Mouse (Mus musculus) MEL (cell line): Measurements from ENCODE around the gene Kif3a.

Experiments
- CTCF ChIP-seq, 3 experiments: IDR thresholded peaks in 2 of 3; conservative IDR thresholded peaks in 1 of 3; 2 replicates each; pipeline ENCODE4 v1.5.1; 2011 to 2012; ENCODE audit warnings: low read length in 3 of 3, low read depth in 2 of 3, mild to moderate bottlenecking in 2 of 3, improper control_type of control experiment in 1 of 3, inconsistent platforms in 1 of 3, mixed read lengths in 1 of 3, moderate library complexity in 1 of 3; ENCODE audit not compliant: control insufficient read depth in 1 of 3, insufficient read depth in 1 of 3, poor library complexity in 1 of 3, severe bottlenecking in 1 of 3
- EP300 ChIP-seq, 2 experiments: IDR thresholded peaks; 2 replicates each; pipeline ENCODE4 v1.6.1; 2011; ENCODE audit warnings: improper control_type of control experiment in 2 of 2, low read length in 2 of 2, low read depth in 1 of 2, mild to moderate bottlenecking in 1 of 2
- MAX ChIP-seq: IDR thresholded peaks from 2 replicates; pipeline ENCODE4 v1.6.1; 2011; ENCODE audit warnings: low read length, improper control_type of control experiment
- MAZ ChIP-seq: IDR thresholded peaks from 2 replicates; pipeline ENCODE4 v1.6.1; 2012; ENCODE audit warnings: low read depth, mild to moderate bottlenecking, inconsistent platforms, low read length, improper control_type of control experiment
- POLR2A ChIP-seq, 2 experiments: IDR thresholded peaks; 2 replicates each; pipeline ENCODE4 v1.6.1; 2011 to 2012; ENCODE audit warnings: low read length in 2 of 2, mild to moderate bottlenecking in 2 of 2, control low read depth in 1 of 2, improper control_type of control experiment in 1 of 2, low read depth in 1 of 2, moderate library complexity in 1 of 2; ENCODE audit not compliant: control insufficient read depth in 1 of 2, insufficient read depth in 1 of 2, poor library complexity in 1 of 2
- SIN3A ChIP-seq: IDR thresholded peaks from 2 replicates; pipeline ENCODE4 v1.6.1; 2012; ENCODE audit warnings: low read length, improper control_type of control experiment, inconsistent platforms
- TCF12 ChIP-seq: IDR thresholded peaks from 2 replicates; pipeline ENCODE4 v1.6.1; 2014; ENCODE audit warnings: low read depth, mild to moderate bottlenecking, inconsistent platforms, low read length, improper control_type of control experiment, moderate library complexity
- ZC3H11A ChIP-seq: IDR thresholded peaks from 2 replicates; pipeline ENCODE4 v1.6.1; 2012; ENCODE audit warnings: low read depth, mild to moderate bottlenecking, inconsistent platforms, low read length, improper control_type of control experiment
- ZMIZ1 ChIP-seq: IDR thresholded peaks from 2 replicates; pipeline ENCODE4 v1.6.1; 2012; ENCODE audit warnings: low read depth, mild to moderate bottlenecking, inconsistent platforms, low read length, improper control_type of control experiment, moderate library complexity

DNA sequence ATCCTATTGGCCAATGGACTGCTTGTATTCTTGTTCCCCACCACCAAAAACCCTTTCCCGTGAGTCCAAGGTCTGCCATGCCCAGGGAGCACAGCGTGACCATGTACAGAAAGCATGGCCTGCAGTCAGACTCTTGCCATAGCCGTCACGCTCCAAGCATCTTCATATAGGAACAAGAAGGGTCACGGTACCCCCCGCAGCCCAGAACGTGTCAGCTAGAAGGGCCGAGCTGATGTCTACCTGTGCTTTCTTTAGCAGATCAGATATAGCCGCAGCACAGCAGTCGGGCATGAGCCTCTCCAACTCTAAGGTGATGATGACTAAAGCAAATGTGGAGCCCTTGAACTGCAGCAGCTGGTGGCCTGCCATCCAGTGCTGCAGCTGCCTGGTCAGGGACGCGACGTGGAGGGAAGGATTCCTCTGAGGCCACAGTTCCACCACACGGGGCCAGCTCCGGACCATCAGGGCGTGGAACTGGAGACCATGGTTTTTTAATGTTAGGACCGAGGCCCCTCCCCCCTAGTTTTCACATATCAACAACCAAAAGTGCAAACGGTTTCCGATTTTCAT lies 19.1 kb upstream of the Kif3a start:
- no peak; the same call in 1 of the 2 replicates for TF ChIP-seq ZMIZ1
- no peak for TF ChIP-seq EP300 (IDR thresholded peaks at IDR 0.05; ENCODE audit: low read depth in 1 of 2, low read length in 2 of 2)
- no peak for TF ChIP-seq CTCF (IDR thresholded peaks at IDR 0.05 in 2 of 3, conservative IDR thresholded peaks at IDR 0.05 in 1 of 3; ENCODE audit: control insufficient read depth in 1 of 3, insufficient read depth in 1 of 3, low read depth in 2 of 3, low read length in 3 of 3, poor library complexity in 1 of 3, severe bottlenecking in 1 of 3)
- TF ChIP-seq TCF12: no peak
- TF ChIP-seq POLR2A (IDR thresholded peaks at IDR 0.05; ENCODE audit: control insufficient read depth in 1 of 2, insufficient read depth in 1 of 2, low read depth in 1 of 2, low read length in 2 of 2, poor library complexity in 1 of 2): no peak
- no peak for TF ChIP-seq MAX
- TF ChIP-seq SIN3A: no peak
- no peak for TF ChIP-seq MAZ
- no peak for TF ChIP-seq ZC3H11A
